In the genomic region with DNA sequence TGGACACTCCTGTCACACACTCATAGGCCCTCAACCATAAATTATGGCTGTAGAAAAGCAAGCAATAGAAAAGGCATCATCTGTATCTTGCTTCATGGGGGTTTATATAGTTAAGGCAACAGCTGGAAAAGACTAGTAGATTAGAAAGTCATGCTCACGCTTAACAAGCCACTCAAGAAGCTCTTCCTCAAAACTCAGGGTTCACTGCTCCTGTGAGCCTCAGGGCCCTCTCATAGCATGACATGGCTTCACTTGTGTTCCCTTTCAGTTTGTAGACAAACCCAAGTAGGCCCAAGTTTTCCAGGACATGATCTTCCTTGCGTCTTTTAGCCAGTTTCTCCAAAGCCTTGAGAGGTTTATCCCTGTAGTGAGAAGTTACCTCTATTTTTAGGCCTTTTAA, we compare ENCODE assay signal across 15 mouse cellular contexts.
"Had no signal": no experiment of that assay in that cellular context is flagged by ENCODE, and none has a peak within 500 bp of the region (broad histone marks: within the 10 kb centered on the region; RNA-seq: fewer than 3 reads in every experiment).

No protein-coding gene starts in this region.

- H3K36me3 ChIP-seq: neural tube, embryonic 12.5 days; neural tube, embryonic 13.5 days; neural tube, embryonic 15.5 days; stomach, embryonic 15.5 days had no signal

- H3K27me3 ChIP-seq: neural tube, embryonic 12.5 days; neural tube, embryonic 13.5 days; neural tube, embryonic 15.5 days; stomach, embryonic 15.5 days had no signal

- DNase-seq: retina, postnatal 1 day; right cerebral cortex, adult 18-20 months; right cerebral cortex, postnatal 25 days; right cerebral cortex, postnatal 4 days; spleen, adult 18-20 months; thymus, adult 18-20 months; thymus, adult 2 months; thymus, postnatal 14 days; thymus, postnatal 25 days; thymus, postnatal 36 days; thymus, postnatal 4 days had no signal
